Mouse (Mus musculus) adrenal gland, postnatal 10 days (tissue): ENCODE measurements around the gene H2afy2. TPM values are rescaled to one million over a fixed set of nuclear protein-coding genes. Genes with fewer than 3 reads are reported as not detected.

ENCODE experiments used
- DNase-seq: peaks from one replicate; pipeline ENCODE4 v3.0.0; 2021; ENCODE audit warnings: mixed read lengths
- total RNA-seq, 2 experiments: library from RNA; stranded (reverse); gene quantifications; 2 replicates each; pipeline ENCODE4 v1.2.3; 2021

H2afy2 gene
- total RNA-seq, 2 experiments from 2014 or later: 13.4 to 16.9 TPM

GRCm38 (mm10) chr10:61784414-61784813, 467 bp upstream of the H2afy2 start:
- DNase-seq: no peak

DNA sequence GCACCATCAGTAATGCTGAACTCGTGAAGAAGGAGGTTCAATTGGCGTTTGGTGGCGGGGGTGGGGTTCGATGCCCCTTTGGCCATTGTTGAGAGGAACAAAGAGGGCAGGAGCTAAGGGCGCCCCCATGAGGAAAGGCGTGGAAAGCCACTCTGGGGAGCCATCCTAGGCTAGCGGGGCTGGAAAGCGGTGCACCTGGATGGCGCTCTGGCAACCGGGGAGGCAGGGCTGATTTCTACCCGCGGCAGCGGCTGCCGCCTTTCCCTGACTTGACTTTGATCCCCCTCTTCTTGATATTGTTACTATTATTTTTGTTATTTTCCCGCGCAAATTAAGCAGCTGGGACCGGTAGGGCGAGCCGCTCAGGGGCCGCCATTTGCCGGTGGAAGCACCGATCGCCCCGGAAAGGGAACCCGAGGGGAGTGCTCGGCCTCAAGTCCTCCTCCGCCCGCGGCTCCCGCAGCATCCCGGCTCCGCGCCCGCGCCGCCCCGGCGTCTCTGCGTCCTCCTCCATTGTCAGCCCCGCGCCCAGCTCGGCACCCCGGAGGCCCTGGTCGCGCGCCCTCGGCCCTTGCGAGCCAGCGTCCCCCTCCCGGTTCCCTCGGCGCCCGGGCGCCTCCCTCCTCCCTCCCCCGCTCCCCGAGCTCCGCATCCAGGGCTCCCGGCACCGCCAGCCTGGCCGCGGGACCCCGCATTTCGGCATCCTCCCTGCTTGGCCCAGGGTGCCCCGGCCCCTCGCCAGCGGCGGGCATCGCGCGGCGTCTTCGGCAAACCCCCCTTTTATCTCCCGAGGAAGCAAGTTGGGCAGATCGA, 942 bp downstream of the H2afy2 start:
- peak; percentile 81 for DNase-seq

- DNase-seq: no peak
Measured at GRCm38 (mm10) chr10:61781461-61782128, 2.4 kb downstream of the H2afy2 start.

- no peak for DNase-seq
Measured at GRCm38 (mm10) chr10:61766806-61767205, 17.1 kb downstream of the H2afy2 start.

GRCm38 (mm10) chr10:61765558-61765957, 18.4 kb downstream of the H2afy2 start:
- no peak for DNase-seq

GRCm38 (mm10) chr10:61764689-61765088, 19.3 kb downstream of the H2afy2 start:
- DNase-seq: no peak

DNA sequence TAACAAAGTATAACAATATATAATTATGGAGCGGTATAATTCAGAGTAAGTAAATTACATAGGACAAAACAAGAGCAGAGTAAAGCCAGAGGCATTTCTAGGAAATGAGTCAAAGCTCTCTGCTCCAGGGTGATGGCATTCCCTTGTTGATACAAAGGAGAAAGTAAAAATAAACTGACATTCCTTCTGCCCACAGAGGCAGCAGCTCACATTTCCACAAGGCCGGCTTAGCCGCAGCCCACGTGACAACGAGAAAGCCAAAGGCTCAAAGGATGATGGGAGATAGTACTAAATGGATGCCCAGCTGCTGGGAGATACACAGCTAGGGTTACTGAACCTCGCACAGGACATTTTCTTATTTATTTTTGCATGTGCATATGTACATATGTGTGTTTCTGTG, 24.1 kb downstream of the H2afy2 start:
- DNase-seq: no peak

DNA sequence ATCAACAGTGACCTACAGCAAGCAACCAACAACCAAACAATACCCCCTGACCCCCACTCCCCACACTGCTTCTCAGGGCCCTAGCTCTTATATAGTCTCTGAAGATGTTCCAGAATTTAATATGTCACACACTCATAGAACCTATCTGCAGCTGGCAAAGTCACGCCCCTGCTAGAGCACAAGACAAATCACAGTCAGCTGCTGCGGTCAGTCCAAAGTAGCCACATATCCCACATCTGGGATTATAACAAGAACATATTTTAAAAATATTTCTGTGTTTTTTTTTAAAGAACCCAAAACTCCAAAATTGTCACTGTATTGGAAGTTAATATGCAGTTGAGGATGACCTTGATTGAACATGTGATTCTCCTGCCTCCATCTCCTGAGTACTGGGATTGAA, 25.0 kb downstream of the H2afy2 start:
- DNase-seq: no peak

- DNase-seq: peak; percentile 59
Measured at GRCm38 (mm10) chr10:61757022-61757421, 26.9 kb downstream of the H2afy2 start.

- DNase-seq: no peak
Measured at GRCm38 (mm10) chr10:61753071-61753470, 30.9 kb downstream of the H2afy2 start.

DNA sequence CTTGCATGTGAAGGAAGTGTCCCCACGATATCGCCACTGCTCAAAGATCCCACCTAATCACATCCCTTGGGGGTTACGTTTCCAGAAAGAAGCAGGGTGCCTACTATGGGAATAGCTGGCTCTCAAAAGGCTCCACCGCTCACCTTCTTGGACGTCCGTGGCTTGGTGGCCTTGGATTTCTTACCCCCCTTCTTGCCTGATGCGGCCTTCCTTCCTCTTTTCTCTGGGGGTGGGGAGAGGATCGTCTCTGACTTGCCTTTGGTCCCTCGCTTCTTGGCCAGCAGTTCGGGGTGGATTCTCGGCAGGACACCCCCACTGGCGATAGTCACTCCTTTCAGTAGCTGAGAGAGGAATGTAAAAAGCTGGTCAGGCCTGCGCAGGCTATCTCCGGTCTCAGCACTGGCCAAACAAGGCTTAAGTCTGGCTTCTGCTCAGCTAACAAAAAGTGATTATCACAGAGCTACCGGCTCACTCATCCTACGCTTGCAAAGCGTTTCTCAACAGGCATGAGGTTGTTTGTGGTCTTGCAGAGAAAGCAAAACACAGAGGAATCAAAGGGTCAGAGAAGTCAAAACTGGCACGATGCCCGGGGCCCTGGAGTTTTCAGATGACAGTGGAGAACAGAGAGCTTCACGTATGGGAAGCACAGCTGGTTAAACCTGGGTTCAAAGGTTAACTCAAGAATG, 32.3 kb downstream of the H2afy2 start:
- DNase-seq: peak; percentile 70

GRCm38 (mm10) chr10:61750014-61750413, 33.9 kb downstream of the H2afy2 start:
- DNase-seq: no peak

GRCm38 (mm10) chr10:61747302-61747701, 36.6 kb downstream of the H2afy2 start:
- DNase-seq: no peak

DNA sequence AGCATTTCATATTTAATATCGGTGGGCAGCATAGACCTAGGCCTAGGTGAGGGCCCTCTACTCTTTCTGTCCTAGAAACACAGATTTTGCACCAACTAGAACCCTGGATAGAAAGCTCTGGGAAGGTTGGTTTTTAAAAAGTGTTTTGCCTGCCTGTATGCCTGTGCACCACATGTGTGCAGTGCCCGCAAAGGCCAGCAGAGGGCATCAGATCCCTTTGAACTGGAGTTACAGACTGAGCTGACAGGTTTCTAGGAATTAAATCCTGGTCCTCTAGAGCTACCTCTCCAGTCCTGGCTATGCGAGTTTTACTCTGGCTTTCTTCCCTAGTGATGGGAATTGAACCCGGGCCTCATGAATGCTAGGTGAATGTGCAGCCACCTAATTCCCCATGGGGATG, 38.8 kb downstream of the H2afy2 start:
- DNase-seq: no peak

- peak; percentile 41 for DNase-seq
Measured at GRCm38 (mm10) chr10:61742336-61742735, 41.6 kb downstream of the H2afy2 start.

- DNase-seq: no peak
Measured at GRCm38 (mm10) chr10:61741873-61742272, 42.1 kb downstream of the H2afy2 start.

- DNase-seq: peak; percentile 70
Measured at GRCm38 (mm10) chr10:61741306-61741705, 42.6 kb downstream of the H2afy2 start.

DNA sequence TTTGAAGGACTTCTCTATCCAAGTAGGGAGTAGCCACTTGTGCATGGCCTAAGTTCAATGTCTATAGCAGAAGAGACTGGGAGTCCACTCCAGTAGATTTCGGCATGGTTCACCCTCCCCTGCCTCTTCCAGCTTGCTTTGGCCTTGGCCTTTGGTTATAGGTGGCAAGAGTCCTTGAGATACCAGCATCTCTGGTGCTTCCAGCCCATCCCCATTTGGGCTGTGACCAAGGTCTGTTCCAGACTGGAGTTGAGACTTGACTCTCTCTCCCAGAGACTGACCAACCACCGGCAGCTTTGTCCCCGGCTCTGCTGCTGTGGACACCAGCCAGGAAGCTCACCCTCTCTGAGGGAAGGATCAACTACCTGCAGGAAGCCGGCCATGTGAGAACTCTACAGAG, 45.8 kb downstream of the H2afy2 start:
- no peak for DNase-seq

GRCm38 (mm10) chr10:61737537-61737936, 46.4 kb downstream of the H2afy2 start:
- no peak for DNase-seq

DNA sequence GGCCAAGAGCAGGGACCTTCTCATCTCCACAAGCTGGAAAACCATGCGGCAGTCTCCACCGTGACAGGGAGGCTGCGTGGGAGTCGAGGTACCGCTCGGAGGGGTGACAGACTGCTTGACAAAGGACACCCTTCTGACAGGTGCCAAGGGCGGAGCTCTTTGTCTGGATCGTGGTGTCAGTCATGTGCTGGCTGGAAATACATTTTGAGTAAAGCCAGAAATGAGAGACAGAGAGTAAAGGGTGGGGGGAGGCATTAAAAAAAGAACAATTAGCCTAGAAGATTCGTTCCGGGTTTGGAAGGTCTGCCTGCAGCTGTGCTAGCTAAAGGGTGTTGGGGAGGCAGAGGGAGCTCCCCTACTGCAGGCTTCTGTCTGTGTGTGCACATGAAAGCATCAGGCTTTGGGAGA, 47.3 kb downstream of the H2afy2 start:
- no peak for DNase-seq

- no peak for DNase-seq
Measured at GRCm38 (mm10) chr10:61734377-61734776, 49.6 kb downstream of the H2afy2 start.

DNA sequence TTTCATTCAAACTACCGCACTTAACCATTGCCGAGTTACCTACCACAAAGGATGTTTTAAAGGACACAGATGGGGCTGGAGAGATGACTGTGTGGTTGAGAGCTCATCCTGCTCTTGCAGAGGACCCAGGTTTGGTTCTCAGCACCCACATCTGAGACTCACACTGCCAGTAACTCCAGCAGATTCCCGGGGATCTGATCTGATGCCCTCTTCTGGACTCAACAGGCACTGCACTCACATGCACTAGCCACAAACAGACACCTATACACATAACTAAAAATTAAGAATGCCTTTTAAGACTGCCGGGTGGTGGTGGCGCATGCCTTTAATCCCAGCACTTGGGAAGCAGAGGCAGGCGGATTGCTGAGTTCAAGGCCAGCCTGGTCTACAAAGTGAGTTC, 53.8 kb downstream of the H2afy2 start:
- DNase-seq: no peak

- DNase-seq: no peak
Measured at GRCm38 (mm10) chr10:61729181-61729580, 54.8 kb downstream of the H2afy2 start.
